Mouse (Mus musculus): ENCODE measurements at regions not wholly inside any gene's neighbourhood (a gene's known extent, or its start where the extent isn't known, plus 50 kb on each side); places are given as distances from the start of the nearest gene placed in this dataset.

DNA sequence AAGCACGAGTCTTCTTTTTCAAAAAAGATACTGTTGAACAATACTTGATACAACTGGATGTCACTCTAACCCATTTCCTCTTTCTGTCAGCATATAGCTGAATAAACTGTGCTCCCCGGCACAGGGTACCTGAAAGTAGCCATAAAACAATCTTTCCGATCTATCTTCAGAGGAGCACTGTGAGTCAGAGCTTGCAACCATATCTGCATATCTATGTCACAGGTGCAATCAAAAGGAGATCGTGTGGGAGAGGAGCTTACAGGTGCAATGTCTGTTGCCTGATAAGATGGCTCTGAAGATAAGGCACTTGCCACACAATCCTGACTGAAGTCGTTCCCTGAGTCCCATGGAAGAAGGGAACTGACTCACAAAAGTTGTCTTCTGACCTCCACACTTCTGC, 58.5 kb upstream of the Hnrnpa3 start:
- ATAC-seq, result peak; percentile 45

DNA sequence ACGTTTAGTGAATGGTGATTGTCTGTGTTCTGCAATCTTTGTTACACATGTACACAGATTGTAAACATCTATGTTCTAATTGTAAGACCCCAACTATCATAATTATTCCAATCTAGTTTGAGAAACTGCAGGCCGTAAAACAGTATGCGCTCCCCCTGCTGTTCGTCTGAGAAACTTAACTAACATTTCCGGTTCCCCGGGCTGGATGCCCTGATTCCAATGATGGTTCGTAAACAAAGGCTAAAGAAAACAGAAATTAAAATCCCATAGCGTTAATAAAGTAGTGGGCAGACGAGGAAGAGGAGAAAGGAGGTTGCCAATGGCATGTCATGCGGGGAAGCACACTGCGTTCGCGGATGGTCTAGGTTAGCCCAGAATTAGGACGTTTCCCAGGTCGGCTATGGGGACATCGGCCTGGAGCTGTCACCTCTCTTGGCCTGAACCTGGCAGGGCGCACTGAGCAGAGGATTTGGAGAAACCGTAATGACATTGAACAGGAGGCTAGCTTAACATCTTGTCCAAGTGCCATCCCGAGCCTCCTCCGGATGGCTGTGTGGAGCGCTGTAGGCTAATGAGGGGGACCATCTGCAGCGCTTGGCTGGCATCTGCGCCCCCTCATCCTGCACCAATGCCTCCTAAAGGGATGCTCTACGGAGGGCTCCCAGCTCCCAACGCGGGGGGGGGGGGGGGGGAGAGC, 55.7 kb upstream of the Hnrnpa3 start:
- peak; percentile 71 for ATAC-seq

GRCm38 (mm10) chr2:75605634-75606033, 53.4 kb upstream of the Hnrnpa3 start:
- ATAC-seq, result peak; percentile 47

- ATAC-seq, result no peak
Observed at GRCm38 (mm10) chr2:75607010-75607915, 51.8 kb upstream of the Hnrnpa3 start.

DNA sequence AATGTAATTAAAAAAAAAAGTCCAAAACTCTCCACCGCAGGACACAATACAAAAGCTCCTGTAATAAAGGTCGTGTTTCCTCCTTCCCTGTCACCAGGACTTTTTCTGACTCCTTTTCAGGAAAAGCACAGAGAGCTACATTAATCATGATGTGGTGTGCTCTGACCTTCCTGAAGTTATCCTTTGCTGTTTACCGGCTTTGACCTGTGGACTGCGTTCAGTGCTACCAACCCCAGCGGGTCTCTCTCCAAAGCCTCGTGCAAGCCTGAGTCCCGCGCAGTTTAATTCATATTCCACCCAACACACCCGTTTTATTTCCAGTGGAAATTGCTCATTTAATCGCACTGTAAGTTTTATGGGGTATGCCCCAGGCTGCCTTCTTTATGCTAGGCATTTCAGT, 51.1 kb upstream of the Hnrnpa3 start:
- ATAC-seq, result no peak

DNA sequence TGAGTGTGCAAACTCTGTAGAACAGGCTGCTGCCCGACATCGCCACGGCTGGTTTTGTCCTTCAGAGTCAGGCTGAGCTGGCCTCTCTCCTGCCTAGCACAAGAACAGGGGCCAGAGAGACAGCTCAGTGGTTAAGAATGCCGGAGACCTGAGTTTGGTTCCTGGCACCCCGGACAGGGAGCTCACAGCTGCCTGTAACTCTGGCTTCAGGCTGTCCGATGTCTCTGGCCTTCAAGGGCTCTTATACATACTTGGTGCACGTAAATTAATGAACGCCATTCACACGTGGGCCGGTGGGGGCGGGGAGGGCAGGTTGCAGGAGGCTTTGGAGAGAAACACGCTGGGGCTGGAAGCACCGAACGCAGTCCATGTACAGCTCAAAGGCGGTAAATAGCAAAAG, 50.6 kb upstream of the Hnrnpa3 start:
- no peak for ATAC-seq

DNA sequence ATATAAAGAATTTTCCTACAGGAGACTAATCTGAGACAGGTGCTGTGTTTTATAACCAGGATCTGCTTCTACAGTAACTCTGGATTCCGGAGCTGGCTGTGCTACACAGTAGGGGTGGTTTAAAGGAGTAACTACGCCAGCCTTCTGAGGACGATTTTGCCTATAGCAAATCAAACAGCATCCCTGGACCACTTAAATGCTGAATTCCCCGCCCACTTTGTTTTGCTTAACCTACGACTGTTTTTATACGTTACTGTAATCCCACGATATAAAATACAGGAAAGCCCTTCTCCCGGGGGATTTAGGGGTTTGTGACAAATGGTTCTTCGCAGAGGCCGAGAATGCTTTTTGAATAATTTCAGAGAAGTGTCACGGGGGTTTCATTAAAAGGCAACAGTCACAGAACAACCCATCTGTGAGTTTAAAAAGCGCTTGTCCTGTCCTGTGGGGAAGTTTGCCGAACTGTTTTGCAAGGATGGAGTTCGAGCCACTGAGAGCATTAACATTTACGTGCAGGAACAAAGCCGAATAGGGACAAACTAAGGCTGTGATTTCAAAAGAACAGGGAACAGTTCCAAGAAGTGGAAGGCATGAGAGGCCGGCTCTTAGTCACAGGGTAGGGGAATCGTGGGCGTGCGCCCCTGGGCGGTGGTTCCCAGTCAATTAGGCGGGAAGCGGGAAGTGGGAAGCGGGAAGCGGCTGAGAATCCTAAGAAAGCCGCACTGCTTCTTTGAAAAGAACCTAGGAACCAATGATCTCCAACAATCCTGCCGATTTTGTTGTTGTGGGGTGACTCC, 49.7 kb upstream of the Hnrnpa3 start:
- no peak for ATAC-seq
